18 mouse cellular contexts compared by ENCODE assay signal in genomic region chr5:28106966-28107365, GRCm38 (mm10). TPM values are rescaled to one million over a fixed set of nuclear protein-coding genes. Genes with fewer than 3 reads are reported as not detected.
"Had no signal": no experiment of that assay in that cellular context is flagged by ENCODE, and none has a peak within 500 bp of the region (broad histone marks: within the 10 kb centered on the region; RNA-seq: fewer than 3 reads in every experiment).

No protein-coding gene starts in this region.

- ATAC-seq: hindbrain, postnatal 0 days; intestine, embryonic 16.5 days; liver, embryonic 12.5 days had no signal

- DNase-seq: gastrocnemius, postnatal 14 days; gastrocnemius, postnatal 36 days; heart, adult 18-20 months; heart, postnatal 10 days; kidney, adult 11 months; kidney, adult 2 months; kidney, adult 9 months; kidney, postnatal 14 days; kidney, postnatal 36 days; layer of hippocampus, adult 9-11 months; layer of hippocampus, postnatal 36 days; left cerebral cortex, postnatal 4 days had no signal

RNA-seq across cellular contexts. Expression of gene En2, which starts 58.5 kb away (rescaled TPM):
- total RNA-seq: heart, postnatal 25 days; hematopoietic stem cell, adult 5-6 weeks; left cerebral cortex, postnatal 10 days; left cerebral cortex, postnatal 4 days had no signal
